Mouse (Mus musculus): ENCODE data around the gene Wdr38. TPM values are rescaled to one million over a fixed set of nuclear protein-coding genes. Genes with fewer than 3 reads are reported as not detected.

Gene Wdr38
- total RNA-seq, 2 experiments from 2014 or later, result 0.57 to 0.67 TPM

GRCm38 (mm10) chr2:39011971-39012370, 14.7 kb downstream of the Wdr38 start:
- DNase-seq (ENCODE audit: low spot score in 2 of 2), result no peak
- intact Hi-C loops (cut with DNase I), result no loop called here

GRCm38 (mm10) chr2:39012768-39013279, 15.5 kb downstream of the Wdr38 start:
- DNase-seq (ENCODE audit: low spot score in 2 of 2), result no peak
- intact Hi-C loops (cut with DNase I), result no loop called here

- no peak for DNase-seq (ENCODE audit: low spot score in 2 of 2)
- intact Hi-C loops (cut with DNase I), result no loop called here
These were observed 19.3 kb downstream of the Wdr38 start for GRCm38 (mm10) chr2:39016581-39016980.

- intact Hi-C loops (cut with DNase I), result no loop called here
- DNase-seq (ENCODE audit: low spot score in 2 of 2), result no peak
These were observed 22.7 kb downstream of the Wdr38 start for GRCm38 (mm10) chr2:39020004-39020403.

- intact Hi-C loops (cut with DNase I), result no loop called here
These were observed 34.3 kb downstream of the Wdr38 start for GRCm38 (mm10) chr2:39031611-39032010.

GRCm38 (mm10) chr2:39040215-39040614, 42.9 kb downstream of the Wdr38 start:
- intact Hi-C loops (cut with DNase I), result no loop called here
- DNase-seq (ENCODE audit: low spot score in 2 of 2), result no peak

More at GRCm38 (mm10) chr2:39031611-39032010, 34.3 kb downstream of the Wdr38 start:
- DNase-seq (ENCODE audit: low spot score in 2 of 2), result no peak

- no peak for DNase-seq (ENCODE audit: low spot score in 2 of 2)
- intact Hi-C loops (cut with DNase I), result no loop called here
These were observed 51.2 kb downstream of the Wdr38 start for GRCm38 (mm10) chr2:39048515-39048914.

Other genes with a start within 250 kb of the Wdr38 start
- 1 to 10 TPM; 8.8 to 9.5 TPM for gene Nr6a1, start 69.8 kb upstream of the Wdr38 start, total RNA-seq (2021)
- 1 to 10 TPM; 2.0 to 2.1 TPM for gene Olfml2a, start 65.5 kb upstream of the Wdr38 start, total RNA-seq (2021)
- 100 to 1,000 TPM in 1 of 2 experiments, 10 to 100 TPM in 1; 98.6 to 106 TPM for gene Arpc5l, start 7.9 kb downstream of the Wdr38 start, total RNA-seq (2021)
- 100 to 1,000 TPM; 224 to 255 TPM for gene Rpl35, start 8.1 kb downstream of the Wdr38 start, total RNA-seq (2021)
- 10 to 100 TPM; 24.1 to 37.1 TPM for gene Golga1, start 68.1 kb downstream of the Wdr38 start, total RNA-seq (2021)
- gene Scai, start 193.3 kb downstream of the Wdr38 start, total RNA-seq (2021), result 10 to 100 TPM; 59.9 to 60.5 TPM
- 10 to 100 TPM; 63.0 to 64.6 TPM for gene Ppp6c, start 229.0 kb downstream of the Wdr38 start, total RNA-seq (2021)